Mouse (Mus musculus) induced T-regulatory cell, adult 2 months (primary cell): ENCODE measurements at regions not wholly inside any gene's neighbourhood (a gene's known extent, or its start where the extent isn't known, plus 50 kb on each side); places are given as distances from the start of the nearest gene placed in this dataset.
A peak's percentile ranks its signal among the peaks of the same experiment; 100 is the strongest.
"Not testable (repeated sequence)": the region's sequence is repeated elsewhere in the genome, so short reads cannot be mapped to it uniquely, and the experiment has no call there.

Experiments used
- DNase-seq: peaks from one replicate; pipeline ENCODE4 v3.0.0-alpha.2; 2012; ENCODE audit warnings: low read depth

DNA sequence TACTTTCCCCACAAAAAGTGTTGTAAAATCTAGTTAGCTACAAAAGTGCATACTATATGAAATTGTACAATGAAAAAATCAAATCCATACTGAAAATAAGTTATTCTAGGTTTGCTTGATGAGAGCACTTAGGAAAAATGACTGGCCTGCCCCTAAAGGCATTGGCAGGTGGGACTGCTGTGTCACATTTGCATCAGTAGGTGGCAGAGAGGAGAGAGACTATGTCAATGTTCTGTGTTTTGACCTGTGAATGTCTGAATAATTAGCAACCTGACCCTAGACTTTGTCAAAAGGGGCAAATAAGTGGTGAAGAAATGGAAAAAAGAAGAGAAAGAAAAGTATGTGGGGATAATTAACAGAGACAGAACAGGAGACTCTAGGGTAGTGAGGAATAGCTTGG is 997.0 kb upstream of the Tacstd2 start:
- DNase-seq = no peak

DNA sequence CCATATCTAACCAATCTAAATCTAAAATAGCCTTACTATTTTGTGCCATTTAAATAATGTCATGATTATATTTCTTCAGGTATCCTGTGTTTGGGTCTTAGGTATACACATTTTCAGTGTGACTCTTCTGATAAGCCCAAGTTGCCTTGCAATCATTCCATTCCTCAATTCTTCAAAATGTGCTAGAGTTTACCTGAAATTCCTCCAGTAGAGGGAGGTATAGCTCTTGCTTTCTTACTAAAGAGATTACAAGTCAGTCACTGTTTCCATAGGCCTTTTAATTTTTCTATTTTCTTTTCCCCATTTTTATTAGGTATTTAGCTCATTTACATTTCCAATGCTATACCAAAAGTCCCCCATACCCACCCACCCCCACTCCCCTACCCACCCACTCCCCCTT is 968.3 kb upstream of the Tacstd2 start:
- peak; percentile 0 for DNase-seq

DNA sequence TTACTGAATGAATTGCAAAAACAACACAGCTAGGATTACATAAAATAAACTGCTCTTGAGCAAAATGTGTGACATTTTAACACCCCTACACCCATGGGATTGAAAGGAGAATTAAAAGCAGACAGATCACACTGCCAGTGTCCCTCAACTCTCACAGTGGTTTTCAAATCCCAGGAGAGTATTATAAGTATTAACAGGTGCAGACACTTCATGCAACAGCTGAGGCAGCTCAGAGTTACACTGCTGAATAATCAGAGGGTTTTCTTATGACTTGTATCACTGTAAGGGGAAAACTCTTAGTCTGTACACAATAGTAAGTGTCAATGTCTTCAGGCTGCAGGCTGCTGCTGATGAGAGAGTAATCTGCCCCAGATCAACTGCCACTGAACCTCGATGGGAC is 945.5 kb upstream of the Tacstd2 start:
- DNase-seq = no peak

DNA sequence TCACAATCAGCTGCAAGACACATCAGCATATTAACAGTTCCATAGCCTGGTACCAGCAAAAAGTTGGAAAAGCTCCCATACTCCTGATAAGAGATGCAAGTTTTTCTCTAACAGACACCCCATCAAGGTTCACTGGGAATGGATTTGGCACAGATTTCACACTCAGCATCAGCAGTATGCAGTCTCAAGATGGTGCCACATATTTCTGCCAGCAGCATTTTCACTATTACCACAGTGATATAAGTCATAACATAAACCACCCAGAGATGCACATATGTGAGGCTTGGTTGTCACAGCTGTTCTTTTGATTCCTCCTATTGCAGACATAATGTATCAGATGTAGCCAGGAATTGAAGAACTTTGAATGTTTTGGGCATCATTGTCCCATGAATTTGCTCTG is 939.3 kb upstream of the Tacstd2 start:
- no peak for DNase-seq

DNA sequence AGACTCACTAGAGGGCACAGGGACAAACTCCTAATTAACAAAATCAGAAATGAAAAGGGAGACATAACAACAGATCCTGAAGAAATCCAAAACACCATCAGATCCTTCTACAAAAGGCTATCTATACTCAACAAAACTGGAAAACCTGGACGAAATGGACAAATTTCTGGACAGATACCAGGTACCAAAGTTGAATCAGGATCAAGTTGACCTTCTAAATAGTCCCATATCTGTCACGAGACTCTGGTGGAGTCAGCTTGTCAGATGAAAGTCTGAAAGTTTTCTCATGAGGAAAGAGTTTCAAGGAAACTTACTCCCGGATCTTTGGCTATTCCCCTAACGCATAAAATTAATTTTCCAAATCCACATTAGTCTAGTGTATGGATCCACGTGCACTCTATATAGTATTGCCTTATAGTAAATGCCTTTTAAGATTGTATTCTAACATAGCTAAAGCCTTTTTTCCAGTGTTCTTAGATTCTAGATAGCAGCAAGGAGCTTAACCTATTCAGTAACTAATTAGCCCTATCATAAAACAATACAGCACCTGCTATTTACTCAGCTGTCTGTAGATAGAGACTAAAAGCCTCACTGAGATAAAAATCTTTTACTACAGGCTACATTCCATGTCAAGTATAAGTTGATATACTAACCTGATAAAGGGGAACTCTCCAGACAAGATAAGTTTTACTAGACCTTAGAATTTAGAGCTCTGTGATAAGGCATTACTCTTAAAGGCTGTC is 917.6 kb upstream of the Tacstd2 start:
- not testable (repeated sequence) for DNase-seq

DNA sequence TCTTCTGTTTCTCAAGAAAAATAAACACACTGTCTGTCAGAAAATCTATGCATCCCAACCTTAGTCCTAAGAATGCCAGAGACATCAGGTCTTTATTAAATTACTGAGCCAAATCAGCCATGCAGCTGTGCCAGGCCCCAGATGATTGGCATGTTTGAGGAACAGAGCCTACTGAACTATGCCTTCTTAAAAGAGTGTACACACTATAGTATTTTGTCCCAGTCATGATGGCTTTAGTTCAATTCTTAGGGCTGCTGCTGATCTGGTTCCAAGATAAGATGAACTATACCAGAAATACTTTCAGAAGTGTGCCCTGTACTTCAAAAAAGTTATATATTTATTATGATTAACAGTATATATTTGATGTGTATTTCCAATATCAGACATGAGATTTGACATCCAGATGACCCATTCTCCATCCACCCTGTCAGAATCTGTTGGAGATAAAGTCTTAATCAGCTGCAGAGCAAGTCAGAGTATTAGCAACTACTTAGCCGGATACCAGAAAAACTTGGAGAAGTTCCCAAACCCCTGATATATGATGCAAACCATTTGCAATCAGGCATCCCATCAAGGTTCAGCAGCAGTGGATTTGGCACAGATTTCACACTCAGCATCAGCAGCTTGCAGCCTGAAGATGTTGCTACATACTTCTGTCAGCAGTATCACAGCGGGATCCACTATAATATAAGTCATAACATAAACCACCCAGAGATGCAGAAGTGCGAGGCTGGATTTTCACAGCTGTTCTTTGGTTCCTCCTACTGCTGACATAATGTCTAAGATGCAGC is 913.6 kb upstream of the Tacstd2 start:
- no peak for DNase-seq

DNA sequence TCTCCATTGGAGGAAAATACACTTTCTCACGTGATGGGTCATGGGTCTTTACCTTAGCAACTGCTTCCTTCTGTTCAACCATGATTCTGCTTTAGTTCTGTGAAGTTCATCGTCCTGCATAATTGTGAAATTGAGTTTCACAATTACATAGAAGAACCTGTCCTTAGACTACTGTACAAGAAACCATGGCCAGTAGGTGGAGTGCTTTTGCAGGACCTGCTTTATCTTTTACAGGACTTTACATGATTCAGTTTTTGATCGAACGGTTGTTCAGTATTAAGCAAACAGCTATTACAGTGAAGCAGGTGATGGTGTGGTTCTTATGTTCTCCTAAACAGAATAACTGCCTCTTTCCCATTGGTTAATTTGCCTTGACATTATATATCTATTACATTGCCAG is 910.2 kb upstream of the Tacstd2 start:
- no peak for DNase-seq

DNA sequence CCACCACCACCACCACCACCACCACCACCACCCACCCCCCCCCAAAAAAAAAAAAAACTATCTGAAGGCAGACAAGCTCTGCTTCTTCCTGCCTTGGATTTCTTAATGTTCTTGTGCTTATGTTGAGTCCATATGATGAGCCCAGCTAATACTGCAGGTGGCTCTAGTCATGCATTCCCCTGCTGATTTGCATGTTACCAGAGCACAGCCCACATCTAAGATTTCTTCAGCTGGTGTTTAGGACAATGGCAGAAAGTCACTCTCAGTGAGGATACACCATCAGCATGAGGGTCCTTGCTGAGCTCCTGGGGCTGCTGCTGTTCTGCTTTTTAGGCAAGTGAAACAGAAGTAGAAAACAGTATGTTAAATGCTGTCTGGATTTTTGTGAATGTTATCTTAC is 901.6 kb upstream of the Tacstd2 start:
- DNase-seq = no peak
